Mouse (Mus musculus) limb, embryonic 14.5 days (tissue): Measurements from ENCODE around the gene Wwp2. TPM values are rescaled to one million over a fixed set of nuclear protein-coding genes. Genes with fewer than 3 reads are reported as not detected.

Source experiments
- ATAC-seq: fragments of 200-750 bp; cut with Nextera tagmentation; 2 replicates; pipeline ENCODE4 v1.8.0; 2017; ENCODE audit warnings: low read depth, moderate number of reproducible peaks, moderate TSS enrichment; ENCODE audit not compliant: low FRiP score
- DNase-seq: peaks from one replicate; pipeline ENCODE4 v3.0.0-alpha.2; 2015; ENCODE audit warnings: low spot score
- H3K27ac ChIP-seq: fragments of 300-500 bp; sonication (generic); replicated peaks from 2 replicates; pipeline ENCODE4 v1.5.1; 2014; ENCODE audit warnings: low read depth, mild to moderate bottlenecking, low read length, moderate library complexity, mixed read lengths
- H3K27me3 ChIP-seq: fragments of 300-500 bp; sonication (generic); 2 replicates; pipeline ENCODE4 v1.6.1; 2014; ENCODE audit warnings: low read length, mixed read lengths; ENCODE audit not compliant: control insufficient read depth, insufficient read depth
- H3K36me3 ChIP-seq: fragments of 300-500 bp; sonication (generic); 2 replicates; pipeline ENCODE4 v1.6.1; 2014; ENCODE audit warnings: mild to moderate bottlenecking, low read length, moderate library complexity, mixed read lengths; ENCODE audit not compliant: control insufficient read depth, insufficient read depth
- H3K4me1 ChIP-seq: fragments of 300-500 bp; sonication (generic); 2 replicates; pipeline ENCODE4 v1.6.1; 2014; ENCODE audit warnings: antibody characterized with exemption, low read length, mixed read lengths; ENCODE audit not compliant: control insufficient read depth, insufficient read depth
- H3K4me2 ChIP-seq: fragments of 300-500 bp; sonication (generic); replicated peaks from 2 replicates; pipeline ENCODE4 v1.6.1; 2014; ENCODE audit warnings: low read depth, mild to moderate bottlenecking, low read length, moderate library complexity; ENCODE audit not compliant: severe bottlenecking
- H3K4me3 ChIP-seq: fragments of 300-500 bp; sonication (generic); replicated peaks from 2 replicates; pipeline ENCODE4 v1.5.1; 2014; ENCODE audit warnings: low read length
- H3K9ac ChIP-seq: fragments of 300-500 bp; sonication (generic); 2 replicates; pipeline ENCODE4 v1.6.1; 2014; ENCODE audit warnings: mild to moderate bottlenecking, low read depth, low read length, moderate library complexity; ENCODE audit not compliant: severe bottlenecking
- H3K9me3 ChIP-seq: fragments of 300-500 bp; sonication (generic); 2 replicates; pipeline ENCODE4 v1.6.1; 2016; ENCODE audit warnings: low read length; ENCODE audit not compliant: control insufficient read depth
- POLR2A ChIP-seq: fragments of 200-500 bp; IDR thresholded peaks from 2 replicates; pipeline ENCODE4 v1.8.0; 2012; ENCODE audit warnings: inconsistent platforms, mild to moderate bottlenecking, moderate library complexity, borderline replicate concordance; ENCODE audit not compliant: insufficient read depth, insufficient read length; ENCODE audit errors: extremely low read depth
- WGBS: fragments of 180-500 bp; shearing (Covaris S2); extraction: QIAGEN DNeasy Blood & Tissue Kit; methylation state at CpG from one replicate; pipeline ENCODE4 v1.1.7; 2014; 5-methylcytosine and 5-hydroxymethylcytosine counted together
- polyA plus RNA-seq, 2 experiments: library from polyadenylated mRNA; depleted of rRNA in 1 of 2; stranded (reverse) in 1 of 2; unstranded in 1 of 2; fragments of >200 nt; fragmentation: Nextera tagmentation in 1 of 2; extraction: Ambion mirVana in 1 of 2; gene quantifications; 2 replicates each; pipeline versions ENCODE4 v1.2.1 to v1.2.3; 2012 to 2014

Gene Wwp2
- polyA plus RNA-seq, 2 experiments = 153 to 315 TPM

- Histone ChIP-seq H3K9me3 (no peaks in the 10 kb centered on the region), H3K4me1 (no peaks in the 10 kb centered on the region; the same call in 1 of the 2 replicates), H3K36me3 (peaks cover 32% of the 10 kb centered on the region), H3K27ac (0 out of 2 replicates have a peak overlapping the region, but pooled peaks have one; percentile 19), H3K4me3 (no peak overlapping the region), H3K9ac (no peak overlapping the region), H3K4me2 (no peak overlapping the region), H3K27me3 (no peaks in the 10 kb centered on the region)
- no peak for ATAC-seq
- 81% methylated on average over 4 of the region's 4 CpGs for WGBS
- no peak for TF ChIP-seq POLR2A
- DNase-seq = no peak
These were observed 101.3 kb downstream of the Wwp2 start for GRCm38 (mm10) chr8:107537472-107537871.

- Histone ChIP-seq H3K36me3 (peaks cover 18% of the 10 kb centered on the region), H3K4me1 (peaks cover 17% of the 10 kb centered on the region), H3K9ac (no peak overlapping the region), H3K9me3 (no peaks in the 10 kb centered on the region), H3K27ac (peak overlapping the region; percentile 65), H3K4me2 (no peak overlapping the region), H3K4me3 (no peak overlapping the region), H3K27me3 (no peaks in the 10 kb centered on the region)
- WGBS = 74% methylated on average over 12 of the region's 12 CpGs
- no peak for TF ChIP-seq POLR2A
- DNase-seq (no peak), ATAC-seq (no peak)
These were observed 104.5 kb downstream of the Wwp2 start for GRCm38 (mm10) chr8:107540623-107541022.

GRCm38 (mm10) chr8:107541369-107541768, 105.2 kb downstream of the Wwp2 start:
- Histone ChIP-seq H3K9ac (no peak overlapping the region), H3K9me3 (no peaks in the 10 kb centered on the region), H3K27ac (peak overlapping the region; percentile 65; the same call in 1 of the 2 replicates), H3K36me3 (peaks cover 21% of the 10 kb centered on the region), H3K4me3 (no peak overlapping the region), H3K4me1 (peaks cover 19% of the 10 kb centered on the region), H3K27me3 (no peaks in the 10 kb centered on the region), H3K4me2 (no peak overlapping the region)
- ATAC-seq = no peak
- no peak for TF ChIP-seq POLR2A
- 73% methylated on average over 4 of the region's 4 CpGs for WGBS
- no peak for DNase-seq

- no peak for TF ChIP-seq POLR2A
- Histone ChIP-seq H3K9ac (no peak overlapping the region), H3K27me3 (no peaks in the 10 kb centered on the region), H3K27ac (0 out of 2 replicates have a peak overlapping the region, but pooled peaks have one; percentile 96), H3K9me3 (no peaks in the 10 kb centered on the region), H3K4me2 (no peak overlapping the region), H3K4me3 (no peak overlapping the region), H3K36me3 (peaks cover 28% of the 10 kb centered on the region), H3K4me1 (peaks cover 19% of the 10 kb centered on the region)
- DNase-seq (no peak), ATAC-seq (no peak)
- 88% methylated on average over 3 of the region's 3 CpGs for WGBS
These were observed 106.0 kb downstream of the Wwp2 start for GRCm38 (mm10) chr8:107542151-107542550.

GRCm38 (mm10) chr8:107543714-107544113, 107.5 kb downstream of the Wwp2 start:
- WGBS = 86% methylated on average over 9 of the region's 11 CpGs
- H3K9ac ChIP-seq = no peak overlapping the region
- no peaks in the 10 kb centered on the region for H3K27me3 ChIP-seq
- peaks cover 19% of the 10 kb centered on the region for H3K4me1 ChIP-seq
- H3K4me2 ChIP-seq = peak overlapping the region; percentile 45; the same call in 1 of the 2 replicates
- H3K4me3 ChIP-seq = no peak overlapping the region
- no peak for ATAC-seq
- H3K36me3 ChIP-seq = peaks cover 44% of the 10 kb centered on the region
- no peaks in the 10 kb centered on the region for H3K9me3 ChIP-seq
- TF ChIP-seq POLR2A = no peak
- peak overlapping the region; percentile 96 for H3K27ac ChIP-seq
- no peak for DNase-seq

- ATAC-seq = peak; percentile 69
- peak overlapping the region; percentile 84 for H3K9ac ChIP-seq
These were observed 108.0 kb downstream of the Wwp2 start for GRCm38 (mm10) chr8:107544211-107544610.

More at GRCm38 (mm10) chr8:107544211-107544610, 108.0 kb downstream of the Wwp2 start:
- WGBS = 63% methylated on average over 8 of the region's 8 CpGs
- Histone ChIP-seq H3K27ac (peak overlapping the region; percentile 96), H3K9me3 (no peaks in the 10 kb centered on the region), H3K36me3 (peaks cover 49% of the 10 kb centered on the region), H3K27me3 (no peaks in the 10 kb centered on the region), H3K4me3 (peak overlapping the region; percentile 16; the same call in 1 of the 2 replicates), H3K4me1 (peaks cover 19% of the 10 kb centered on the region), H3K4me2 (peak overlapping the region; percentile 45)
- no peak for TF ChIP-seq POLR2A
- DNase-seq = no peak
